Mouse (Mus musculus) erythroid progenitor cell, adult 5-6 weeks (primary cell): ENCODE data around the gene Drosha. TPM values are rescaled to one million over a fixed set of nuclear protein-coding genes. Genes with fewer than 3 reads are reported as not detected.

Source experiments
- ATAC-seq: replicated peaks from 2 replicates; pipeline ENCODE4 v1.8.0; 2016; ENCODE audit warnings: moderate number of reproducible peaks, mild to moderate bottlenecking, moderate TSS enrichment, inconsistent platforms; ENCODE audit not compliant: poor library complexity, low FRiP score, severe bottlenecking
- total RNA-seq, 2 experiments: library from RNA; stranded (forward) in 1 of 2; stranded (reverse) in 1 of 2; fragments of 150-400 nt in 1 of 2; fragments of 186-747, 209-891 nt in 1 of 2; gene quantifications; 2 replicates each; pipeline versions ENCODE4 v1.2.3 to v1.2.4; 2015 to 2017; ENCODE audit warnings: low replicate concordance in 2 of 2

Gene Drosha
- total RNA-seq, 2 experiments from 2014 or later: 33.5 to 37.8 TPM

DNA sequence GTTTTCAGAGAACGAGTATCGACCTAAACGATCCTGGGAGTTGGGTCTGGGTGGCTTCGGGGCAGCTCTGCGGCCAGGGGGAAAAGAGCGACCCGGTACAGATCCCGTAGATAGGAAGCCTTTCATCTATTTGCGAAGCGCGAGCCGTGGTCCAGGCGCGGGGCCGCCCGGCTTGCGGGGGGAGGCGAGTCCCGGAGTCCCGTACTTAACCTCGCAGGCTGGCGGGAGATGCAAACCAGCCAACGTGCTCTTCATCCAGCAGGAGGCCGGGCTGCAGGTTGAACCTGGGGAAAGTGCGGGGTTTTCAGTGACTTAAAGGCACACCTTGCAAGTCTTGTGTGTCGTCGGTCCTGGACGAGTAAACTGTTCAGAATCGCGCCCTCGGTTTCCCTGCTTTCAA lies 350 bp downstream of the Drosha start:
- peak; percentile 63 for ATAC-seq

DNA sequence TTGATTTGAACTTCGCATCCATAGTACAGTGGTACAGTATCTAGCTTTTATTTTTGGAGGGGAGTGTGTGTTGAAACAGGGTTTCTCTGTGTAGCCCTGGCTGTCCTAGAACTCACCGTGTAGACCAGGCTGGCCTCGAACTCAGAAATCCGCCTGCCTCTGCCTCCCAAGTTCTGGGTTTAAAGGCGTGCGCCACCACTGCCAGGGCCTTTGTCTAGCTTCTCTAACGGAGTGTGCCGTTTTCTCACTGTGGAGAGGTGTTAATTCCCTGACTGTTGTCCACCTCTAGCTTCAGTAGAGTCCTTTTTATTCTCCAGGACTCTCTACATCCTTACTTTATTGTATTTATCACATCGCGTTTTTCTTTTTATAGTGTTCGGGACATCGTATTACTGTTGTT lies 793 bp downstream of the Drosha start:
- no peak for ATAC-seq

DNA sequence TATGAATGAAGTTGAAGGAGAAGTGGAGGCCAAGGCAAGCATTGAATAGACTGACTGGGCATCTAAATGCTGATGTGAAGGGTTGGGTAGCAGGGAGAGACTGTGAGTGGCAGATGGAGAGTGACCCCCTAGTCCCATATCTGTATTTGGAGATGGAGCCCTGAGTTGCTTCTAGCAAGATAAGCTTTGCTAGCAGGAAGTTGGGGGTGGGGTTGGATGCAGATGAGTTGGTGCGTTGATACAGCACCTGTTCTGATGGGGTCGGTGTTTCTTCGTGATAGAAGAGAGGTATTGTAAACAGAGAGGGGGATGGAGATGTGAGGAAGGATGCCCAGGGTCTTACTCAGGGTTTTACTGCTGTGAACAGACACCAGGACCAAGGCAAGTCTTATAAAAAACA lies 5.3 kb downstream of the Drosha start:
- no peak for ATAC-seq

DNA sequence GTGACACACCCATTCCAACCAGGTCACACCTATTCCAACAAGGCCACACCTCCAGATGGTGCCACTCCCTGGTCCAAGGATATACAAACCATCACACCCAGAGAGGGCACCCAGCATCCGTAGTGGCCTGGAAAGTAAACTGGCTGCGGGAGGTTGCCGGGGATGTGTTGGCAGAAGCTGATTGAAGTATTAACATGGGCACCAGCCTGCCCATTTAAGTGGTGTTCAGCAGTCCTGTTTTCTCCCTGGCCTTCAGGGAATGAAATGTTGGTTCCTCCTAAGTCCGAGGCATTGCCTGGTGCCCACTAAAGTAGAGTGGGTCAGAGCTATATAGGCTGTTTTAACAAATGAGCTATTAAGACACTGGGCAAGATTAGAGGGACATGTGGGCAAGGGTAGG lies 8.0 kb downstream of the Drosha start:
- peak; percentile 75 for ATAC-seq

DNA sequence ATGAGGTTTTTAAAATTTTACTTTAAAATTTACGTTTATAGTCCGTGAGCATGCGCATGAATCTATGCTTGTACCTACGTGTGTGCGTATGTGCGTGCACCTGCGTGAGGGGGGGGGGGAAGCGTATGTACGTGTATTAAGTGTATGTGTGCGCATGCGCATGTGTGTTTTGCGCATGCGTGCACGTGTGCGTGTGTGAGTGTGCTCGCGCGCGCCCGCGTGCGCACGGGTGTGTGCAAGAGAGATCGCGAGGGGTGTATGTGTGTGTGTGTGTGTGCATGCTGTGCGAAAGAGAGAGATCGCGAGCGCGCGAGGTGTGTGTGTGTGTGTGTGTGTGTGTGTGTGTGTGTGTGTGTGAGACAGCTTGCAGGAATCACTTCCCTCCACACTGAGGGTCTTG lies 8.8 kb downstream of the Drosha start:
- no peak for ATAC-seq

DNA sequence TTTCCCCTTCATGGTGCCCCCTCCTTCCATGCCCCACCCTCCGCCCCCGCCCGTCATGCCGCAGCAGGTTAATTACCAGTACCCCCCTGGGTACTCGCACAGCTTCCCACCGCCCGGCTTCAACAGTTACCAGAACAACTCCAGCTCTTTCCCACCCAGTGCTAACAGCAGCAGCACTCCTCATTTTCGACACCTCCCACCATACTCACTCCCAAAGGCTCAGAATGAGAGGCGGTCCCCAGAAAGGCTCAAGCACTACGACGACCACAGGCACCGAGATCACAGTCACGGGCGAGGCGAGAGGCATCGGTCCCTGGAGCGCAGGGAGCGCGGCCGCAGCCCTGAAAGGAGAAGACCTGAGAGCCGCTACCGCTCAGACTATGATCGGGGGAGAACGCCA lies 9.6 kb downstream of the Drosha start:
- no peak for ATAC-seq

DNA sequence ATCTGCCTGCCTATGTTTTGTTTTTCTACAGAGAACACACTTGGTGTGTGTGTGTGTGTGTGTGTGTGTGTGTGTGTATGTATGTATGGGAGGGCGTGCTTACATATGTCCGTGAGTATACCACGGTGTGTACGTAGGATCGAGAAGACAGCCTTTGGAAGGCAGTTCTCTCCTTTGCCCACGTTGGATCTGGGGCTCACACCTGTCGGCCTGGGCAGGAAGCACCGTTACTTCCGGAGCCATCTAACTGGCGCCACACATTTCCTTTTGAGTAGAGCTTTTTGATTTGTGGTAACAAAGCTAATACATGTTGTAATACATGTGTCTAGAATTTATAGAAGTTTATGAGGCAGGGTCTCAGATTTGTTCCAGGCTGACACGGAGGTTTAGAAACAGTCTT lies 16.1 kb downstream of the Drosha start:
- no peak for ATAC-seq

DNA sequence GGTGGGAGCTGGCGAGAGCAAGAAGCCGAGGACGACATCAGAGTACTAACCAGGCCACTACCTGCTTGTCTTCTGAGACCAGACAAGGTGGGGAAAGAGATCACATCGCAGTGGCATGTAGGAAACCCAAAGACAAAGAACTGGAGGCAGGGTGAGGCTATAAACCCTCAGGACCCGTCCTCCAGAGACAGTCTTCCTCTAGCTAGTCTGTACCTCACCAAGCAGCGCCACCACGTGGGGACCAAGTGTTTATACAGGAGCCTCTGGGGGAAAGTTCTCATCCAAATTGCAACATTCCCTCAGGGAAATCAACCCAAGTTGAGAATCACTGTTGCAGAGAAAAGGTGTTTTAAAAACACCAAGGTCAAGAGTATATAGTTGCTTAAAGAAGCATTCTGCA lies 18.2 kb downstream of the Drosha start:
- ATAC-seq: no peak

DNA sequence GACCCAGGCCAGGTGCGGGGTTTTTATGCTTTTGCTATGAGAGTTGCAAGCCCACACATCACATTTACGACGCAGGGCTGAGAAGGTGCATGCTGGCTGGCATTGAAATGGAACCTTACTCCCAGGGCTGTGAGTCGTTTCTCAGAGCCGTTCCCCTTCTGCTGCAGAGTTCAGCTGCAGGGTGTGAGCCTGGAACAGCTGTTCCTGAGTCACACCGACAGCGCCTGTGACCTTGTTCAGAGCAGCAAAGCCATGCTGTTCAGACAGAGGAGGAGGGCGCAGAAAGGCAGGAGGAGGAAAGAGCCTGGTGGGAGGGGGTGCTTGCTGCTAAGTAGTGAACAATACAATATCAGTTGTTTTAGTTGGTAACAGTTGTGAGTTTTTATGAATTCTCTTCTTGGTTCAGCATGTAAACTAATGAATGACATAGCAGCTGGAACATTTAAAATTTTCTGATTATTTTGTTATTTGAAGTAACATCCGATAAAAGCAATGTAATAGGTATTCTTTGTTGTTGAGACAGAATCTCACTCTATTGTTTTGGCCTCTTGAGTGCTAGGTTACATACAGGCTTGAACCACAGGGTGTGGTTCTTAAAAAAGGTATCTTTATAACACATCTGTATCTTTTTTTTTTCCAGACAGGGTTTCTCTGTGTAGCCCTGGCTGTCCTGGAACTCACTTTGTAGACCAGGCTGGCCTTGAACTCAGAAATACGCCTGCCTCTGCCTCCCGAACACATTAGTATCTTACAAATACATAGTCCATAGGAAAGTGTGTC lies 23.8 kb downstream of the Drosha start:
- ATAC-seq: no peak

DNA sequence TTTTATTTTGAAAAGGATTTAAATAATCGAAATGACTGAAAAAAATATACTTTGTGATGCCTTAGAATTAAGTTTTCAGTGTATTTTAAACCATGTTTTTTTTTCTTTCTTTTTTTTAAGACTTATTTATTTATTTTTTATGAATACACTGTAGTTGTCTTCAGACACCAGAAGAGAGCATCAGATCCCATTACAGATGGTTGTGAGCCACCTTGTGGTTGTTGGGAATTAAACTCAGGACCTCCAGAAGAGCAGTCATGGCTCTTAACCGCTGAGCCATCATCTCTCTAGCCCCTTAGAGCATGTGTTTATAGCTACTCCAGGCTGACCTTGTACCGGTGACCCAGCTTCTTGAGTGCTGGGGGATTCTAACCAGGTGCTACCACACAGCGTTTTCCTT lies 24.8 kb downstream of the Drosha start:
- no peak for ATAC-seq

DNA sequence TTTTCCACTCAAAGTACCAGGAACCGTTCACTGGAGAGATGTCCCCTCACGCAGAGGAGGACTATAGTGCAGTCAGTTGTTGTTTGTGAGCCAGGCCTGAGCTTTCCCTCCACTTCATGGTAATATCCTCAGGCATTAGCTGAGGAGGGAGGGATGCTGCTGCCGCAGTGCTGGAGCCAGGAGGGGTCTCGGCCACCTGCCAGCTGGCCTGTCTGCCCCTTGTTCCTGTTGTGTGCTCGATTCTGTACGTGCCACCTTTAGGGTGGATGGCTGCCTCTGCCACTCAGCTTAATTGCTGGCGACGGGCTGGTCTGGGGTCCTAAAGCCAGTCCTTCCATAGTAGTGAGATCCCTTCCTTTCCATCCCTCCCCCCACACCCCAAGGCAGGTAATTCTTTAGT lies 28.9 kb downstream of the Drosha start:
- no peak for ATAC-seq

DNA sequence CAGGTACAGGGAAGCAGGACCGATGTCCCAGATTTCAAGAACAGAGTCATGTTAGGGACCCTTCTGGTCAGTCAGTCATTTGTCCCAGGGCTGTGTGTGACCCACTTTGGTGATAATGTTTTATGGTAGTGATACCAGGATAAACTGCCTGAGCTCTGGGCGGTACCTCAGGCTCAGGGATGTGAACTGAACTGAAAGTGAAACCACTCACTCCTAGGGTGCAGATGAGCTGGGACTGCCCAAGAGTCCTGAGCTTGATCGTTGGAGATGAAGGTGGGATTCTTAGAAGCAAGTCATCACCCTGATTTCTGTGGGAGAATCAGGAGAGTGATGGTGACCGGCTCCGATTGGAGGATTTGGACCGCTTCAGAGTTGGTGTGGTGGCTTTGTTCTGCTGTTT lies 32.2 kb downstream of the Drosha start:
- peak; percentile 60 for ATAC-seq

DNA sequence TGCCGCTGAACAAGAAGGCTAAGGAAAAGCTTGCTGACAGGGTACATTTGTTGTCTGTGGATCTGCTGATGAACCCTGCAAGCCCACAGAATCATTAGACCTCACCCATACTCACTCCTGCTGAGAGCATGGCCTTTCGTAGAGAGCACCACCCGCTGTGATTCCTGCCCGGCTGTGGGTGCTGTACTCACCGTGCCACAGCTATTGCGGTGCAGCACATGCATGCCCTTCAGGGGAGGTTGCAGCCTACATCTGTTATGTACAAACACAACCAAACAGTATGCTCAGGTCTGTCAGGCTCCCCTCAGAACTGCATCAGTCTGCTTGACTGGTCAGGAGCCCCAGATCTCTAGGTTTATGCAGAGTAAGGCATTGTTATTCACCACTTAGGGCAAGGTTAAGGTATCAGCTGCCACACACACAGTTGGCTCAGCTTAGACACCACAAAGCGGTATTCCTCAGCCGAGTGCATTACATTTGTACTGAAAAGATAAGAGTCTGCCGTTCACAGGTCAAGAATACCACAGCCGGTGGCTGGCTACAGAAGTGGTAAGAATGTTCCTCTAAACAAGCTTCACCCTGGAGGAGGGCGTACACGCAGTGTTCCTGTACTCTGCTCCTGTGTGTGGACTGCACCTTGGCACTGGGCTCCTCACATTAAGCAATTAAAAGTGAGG lies 33.4 kb downstream of the Drosha start:
- ATAC-seq: peak; percentile 77

DNA sequence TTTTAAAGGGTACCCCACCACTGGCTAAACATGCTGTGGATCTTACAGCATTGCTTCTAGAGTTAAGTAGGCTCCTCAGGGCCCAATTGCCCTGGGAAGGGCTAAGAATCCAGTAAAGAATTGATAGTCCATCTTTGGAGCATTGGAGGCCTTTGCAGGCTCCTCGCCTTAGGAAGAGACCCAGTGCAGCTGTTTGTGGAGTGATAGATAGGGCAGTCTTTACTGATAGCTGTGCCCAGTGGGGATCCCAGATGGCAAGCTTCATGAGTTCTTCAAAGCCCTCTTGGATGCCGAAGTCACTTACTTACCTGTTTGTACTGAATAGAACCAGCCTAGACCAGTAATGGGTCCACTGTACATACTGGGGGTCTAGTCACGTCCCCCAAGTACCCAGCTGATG lies 34.0 kb downstream of the Drosha start:
- peak; percentile 59 for ATAC-seq

DNA sequence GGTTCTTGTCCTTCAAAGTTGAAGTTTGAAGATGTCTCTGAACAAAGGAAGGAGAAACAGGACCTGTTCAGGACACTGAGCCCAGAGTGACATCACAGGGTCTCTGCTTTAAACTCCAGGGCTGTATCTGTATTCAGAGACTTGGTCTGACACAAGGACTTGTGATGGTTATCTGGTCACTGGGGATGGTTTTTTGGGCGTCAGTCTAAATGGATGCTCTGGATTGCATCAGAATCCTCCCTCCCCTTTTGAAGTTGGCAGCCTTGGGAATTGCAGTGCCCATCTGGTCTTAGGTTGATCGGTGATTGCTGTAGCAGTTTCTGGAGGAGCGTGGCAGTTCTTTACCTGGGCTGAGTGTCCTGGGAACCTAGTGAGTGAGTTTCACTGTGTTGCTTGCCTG lies 37.4 kb downstream of the Drosha start:
- ATAC-seq: no peak

DNA sequence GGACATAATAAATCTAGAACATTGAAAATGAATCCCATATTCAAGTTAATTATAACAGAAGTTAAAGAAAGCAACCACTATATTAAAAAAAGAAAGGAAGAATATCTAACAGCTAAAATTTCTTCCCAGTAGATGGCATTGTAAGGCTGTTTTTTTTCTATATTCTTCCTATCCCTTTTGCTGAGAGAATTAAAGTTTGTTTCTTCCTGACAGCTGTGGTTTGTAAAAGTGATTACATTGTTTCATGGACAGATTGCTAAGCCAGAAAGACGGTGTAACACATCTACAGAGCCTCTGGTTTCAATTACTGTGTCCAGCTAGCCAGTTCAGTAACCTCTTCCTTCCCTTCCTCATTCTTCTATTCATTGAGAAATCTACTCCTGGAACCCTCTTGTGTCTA lies 39.1 kb downstream of the Drosha start:
- no peak for ATAC-seq

DNA sequence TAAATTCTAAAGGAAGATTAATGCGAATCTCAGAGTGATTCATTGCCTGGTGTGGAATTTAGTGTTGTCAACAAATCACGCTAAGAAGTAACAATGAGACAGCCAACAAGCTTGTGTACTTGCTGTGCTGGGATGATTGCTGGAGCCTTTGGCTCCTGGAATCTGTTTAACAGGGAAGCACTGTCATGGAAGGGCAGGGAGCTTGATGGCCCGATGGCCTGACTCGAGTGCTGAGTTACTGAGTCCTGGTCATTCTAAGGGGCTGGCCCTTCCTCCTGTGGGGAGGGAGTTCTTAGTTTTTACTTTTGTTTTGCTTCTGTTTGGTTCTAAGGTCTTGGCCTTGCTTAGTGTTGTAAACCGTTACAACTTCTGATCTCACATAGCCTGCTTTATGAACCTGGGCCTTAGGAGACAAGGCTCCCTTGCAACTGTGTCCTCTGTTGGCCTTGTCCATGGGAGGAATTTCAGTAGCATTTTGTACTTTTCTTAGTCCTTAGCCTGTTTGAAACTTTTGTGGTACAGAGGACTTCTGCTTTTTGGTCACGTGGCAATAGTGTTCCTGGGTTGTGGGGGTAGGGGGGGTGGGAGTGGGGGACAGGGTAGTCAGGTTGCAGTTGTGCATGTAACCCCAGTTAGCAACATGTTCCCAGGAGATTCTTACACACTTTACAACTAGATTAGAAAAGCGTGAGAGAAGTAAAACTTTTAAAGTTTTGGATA lies 41.1 kb downstream of the Drosha start:
- no peak for ATAC-seq

DNA sequence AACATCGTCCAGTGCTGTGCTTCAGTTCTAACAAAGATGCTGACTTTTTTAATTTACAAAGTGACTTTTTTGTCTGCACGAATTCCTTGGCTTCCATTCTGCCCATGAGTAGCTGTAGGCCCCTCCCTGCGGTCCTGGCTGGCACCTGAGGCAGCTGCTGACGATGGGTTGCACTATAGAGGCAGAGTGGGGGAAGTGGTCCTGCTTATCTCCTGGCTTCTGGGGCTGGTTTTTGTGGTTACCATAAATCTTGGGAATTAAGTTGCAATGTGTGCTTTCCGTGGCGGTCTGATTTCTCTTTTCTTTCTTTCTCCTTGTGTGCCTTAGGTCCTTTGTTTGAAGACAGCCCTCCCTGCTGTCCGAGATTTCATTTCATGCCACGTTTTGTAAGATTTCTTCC lies 42.7 kb downstream of the Drosha start:
- no peak for ATAC-seq

DNA sequence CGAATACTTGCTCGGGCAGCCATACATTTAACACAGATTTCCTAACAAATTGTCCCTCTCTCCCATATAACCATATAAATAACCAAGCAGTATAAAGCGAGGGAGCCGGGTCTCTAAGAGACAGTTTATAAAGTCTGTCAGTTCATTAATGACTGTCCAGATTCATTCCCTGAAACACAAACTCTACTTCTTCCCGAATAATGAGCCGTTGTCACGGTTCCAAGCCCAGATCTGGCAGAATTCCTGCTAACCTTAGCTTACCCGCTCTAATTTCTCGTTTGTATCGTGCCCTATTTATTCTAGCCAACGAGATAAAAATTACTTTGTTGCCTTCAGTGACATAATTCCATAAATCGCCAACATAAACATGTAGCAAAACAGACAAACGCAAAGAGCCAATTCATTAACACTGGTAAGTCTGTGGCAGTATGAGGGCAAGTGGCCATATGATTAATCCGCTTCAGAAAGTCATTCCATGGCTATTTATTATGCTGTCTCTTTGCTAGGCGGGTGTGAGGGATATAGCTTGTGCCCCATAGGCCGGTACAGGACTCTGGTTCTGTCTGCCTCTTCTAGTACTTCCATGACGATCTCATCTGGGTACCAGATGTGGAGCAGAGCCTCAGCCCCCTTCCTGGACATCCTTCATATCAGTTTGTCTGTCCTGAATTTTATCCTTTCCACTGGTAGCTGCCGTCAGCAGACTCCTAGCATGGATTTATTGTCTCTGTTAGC lies 51.0 kb downstream of the Drosha start:
- ATAC-seq: no peak

DNA sequence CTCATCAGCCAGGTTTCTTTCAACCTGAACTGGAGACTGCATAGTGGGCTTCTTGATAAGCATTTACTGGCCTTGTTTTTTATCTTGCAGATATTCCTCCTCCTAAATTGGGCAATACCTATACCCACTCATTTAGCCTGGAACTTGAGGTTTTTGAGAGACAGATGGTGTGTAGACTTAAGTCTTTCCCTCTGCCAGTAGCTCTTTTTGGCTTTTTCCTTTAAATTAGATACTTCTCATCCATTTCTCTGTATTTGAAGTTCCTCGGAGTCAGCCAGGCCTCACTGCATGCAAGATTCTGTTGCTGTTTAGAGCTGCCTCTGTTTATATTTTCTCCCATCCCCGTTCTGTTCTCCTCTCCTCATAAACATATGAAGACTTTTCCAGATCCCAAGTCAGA lies 51.7 kb downstream of the Drosha start:
- no peak for ATAC-seq
